Mouse (Mus musculus) neural tube, embryonic 10.5 days (tissue): ENCODE data around the gene Pcgf1.

ENCODE experiments used
- DNase-seq: peaks from one replicate; pipeline ENCODE4 v3.0.0-alpha.2; 2017; ENCODE audit warnings: low spot score; ENCODE audit errors: extremely low spot score

Gene Pcgf1

DNA sequence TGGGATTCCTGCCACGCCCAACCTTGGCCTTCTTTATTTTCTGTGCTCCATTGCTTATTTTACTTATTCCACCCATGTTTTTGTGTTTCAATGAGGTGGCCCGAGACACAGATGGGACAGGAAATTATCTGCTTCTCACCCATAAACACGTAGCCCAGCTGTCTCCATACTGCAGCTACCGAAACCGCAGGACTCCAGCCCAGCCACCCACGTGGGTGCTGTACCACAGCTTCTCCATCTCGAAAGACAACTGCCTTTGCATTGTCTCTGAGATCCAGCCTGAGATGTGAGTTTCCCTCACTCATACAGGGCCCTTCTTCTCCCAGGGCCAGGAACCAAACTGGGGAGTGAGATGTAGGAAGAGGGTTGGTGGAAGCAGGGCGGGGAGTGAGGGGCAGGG lies 11.7 kb upstream of the Pcgf1 start:
- DNase-seq = no peak

DNA sequence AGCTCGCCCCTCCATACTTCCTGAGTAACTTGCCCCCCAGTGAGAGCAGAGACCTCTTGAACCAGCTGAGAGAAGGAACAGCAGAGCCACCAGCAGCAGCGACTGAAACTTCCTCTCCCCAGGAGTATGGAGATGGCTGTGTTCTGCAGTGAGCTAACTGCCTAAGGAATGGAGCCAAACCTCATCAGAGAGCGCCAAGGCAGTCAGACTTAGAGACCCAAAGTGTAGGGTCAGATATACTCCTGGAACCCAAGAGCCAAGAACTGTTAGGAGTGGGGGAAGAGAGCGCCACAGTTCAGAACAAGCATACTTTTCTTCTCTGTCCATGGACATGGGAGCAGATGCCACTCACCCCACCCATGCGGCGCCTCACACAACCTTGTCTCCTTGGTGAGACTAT lies 11.2 kb upstream of the Pcgf1 start:
- DNase-seq = no peak

- DNase-seq = no peak
These were observed 9.4 kb upstream of the Pcgf1 start for GRCm38 (mm10) chr6:83068221-83068620.

DNA sequence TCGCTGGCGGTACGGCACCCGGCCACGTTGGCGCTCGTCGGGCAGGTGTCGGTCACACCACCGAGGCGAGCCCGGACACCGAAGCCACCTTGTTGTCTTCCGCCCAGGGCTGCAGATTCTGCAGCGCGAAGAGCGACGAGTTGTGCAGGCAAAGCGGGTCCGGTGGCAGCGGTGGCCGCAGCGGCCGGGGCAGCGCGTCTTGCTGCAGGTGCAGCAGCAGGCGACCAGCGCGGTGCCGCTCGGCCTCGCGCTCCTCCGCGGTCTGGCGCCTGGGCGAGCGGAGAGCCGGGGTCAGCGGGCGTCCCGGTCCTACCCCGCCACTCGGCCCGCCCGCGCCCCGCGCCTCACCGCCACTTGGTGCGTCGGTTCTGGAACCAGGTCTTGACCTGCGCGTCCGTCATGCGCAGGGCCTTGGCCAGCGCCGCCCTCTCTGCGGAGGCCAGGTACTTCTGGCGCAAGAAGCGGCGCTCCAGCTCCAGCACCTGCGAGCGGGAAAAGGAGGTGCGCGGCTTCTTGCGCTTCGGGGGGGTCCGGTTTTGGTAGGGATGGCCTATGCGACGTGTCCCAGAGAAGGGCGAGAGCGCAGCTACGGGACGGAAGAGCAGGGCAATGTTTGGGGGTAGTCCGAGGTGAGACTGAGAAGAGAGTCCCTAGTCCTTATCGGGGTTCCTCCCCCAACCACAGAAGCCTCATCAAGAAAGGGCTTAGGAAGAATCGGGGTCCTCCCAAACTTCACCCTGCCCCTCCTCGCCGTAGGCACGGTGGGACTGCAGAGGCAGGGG lies 8.8 kb upstream of the Pcgf1 start:
- DNase-seq = peak; percentile 70

- peak; percentile 66 for DNase-seq
These were observed 8.0 kb upstream of the Pcgf1 start for GRCm38 (mm10) chr6:83069488-83070246.

DNA sequence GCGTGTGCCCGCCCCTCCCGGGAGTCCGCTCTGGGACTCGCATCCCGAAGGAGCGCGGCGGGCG lies 7.6 kb upstream of the Pcgf1 start, which contains the start of gene Tlx2:
TSS of gene Tlx2 (minus strand) at position 47 of the 64 bp plus-strand sequence.
- no peak for DNase-seq

- DNase-seq = peak; percentile 82
These were observed 7.1 kb upstream of the Pcgf1 start for GRCm38 (mm10) chr6:83070311-83071219.

DNA sequence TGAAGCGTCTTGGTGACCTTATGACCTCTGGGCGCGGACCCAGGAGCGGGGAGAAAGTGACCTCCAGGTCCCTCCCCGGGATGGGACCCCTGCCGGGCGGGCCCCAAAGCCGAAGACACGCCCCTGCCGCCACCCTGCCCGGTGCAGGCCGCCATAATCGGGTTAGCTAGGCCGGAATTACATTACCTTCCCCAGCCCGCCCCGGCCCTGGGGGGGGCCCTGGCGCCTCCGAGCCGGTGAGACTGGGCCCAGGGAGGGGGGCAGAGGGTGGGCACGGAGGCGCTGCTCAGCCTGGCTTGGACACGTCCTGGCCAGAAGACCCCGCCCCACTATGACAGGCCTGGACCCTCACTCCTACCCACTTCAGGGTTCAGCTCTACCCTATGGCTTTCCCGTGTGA lies 6.4 kb upstream of the Pcgf1 start:
- DNase-seq = no peak

DNA sequence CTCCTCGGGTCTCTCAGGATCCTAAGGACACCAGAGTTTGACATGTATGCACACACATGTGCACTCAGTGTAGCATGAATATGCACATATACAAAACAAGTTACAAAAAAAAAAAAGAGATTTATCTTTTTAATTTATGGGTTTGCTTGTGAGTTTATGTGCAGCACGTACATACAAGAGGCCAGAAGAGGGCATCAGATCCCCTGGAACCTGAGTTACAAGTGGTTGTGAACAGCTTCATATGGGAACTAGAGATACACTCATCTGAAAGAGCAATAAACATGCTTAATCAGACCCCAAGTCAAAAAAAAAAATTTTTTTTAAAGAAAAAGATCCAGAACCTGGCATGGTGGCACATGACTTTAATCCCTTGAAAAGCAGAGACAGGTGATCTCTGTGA lies 2.7 kb upstream of the Pcgf1 start:
- DNase-seq = no peak

GRCm38 (mm10) chr6:83078324-83078858 lies 722 bp downstream of the Pcgf1 start:
- DNase-seq = peak; percentile 100

DNA sequence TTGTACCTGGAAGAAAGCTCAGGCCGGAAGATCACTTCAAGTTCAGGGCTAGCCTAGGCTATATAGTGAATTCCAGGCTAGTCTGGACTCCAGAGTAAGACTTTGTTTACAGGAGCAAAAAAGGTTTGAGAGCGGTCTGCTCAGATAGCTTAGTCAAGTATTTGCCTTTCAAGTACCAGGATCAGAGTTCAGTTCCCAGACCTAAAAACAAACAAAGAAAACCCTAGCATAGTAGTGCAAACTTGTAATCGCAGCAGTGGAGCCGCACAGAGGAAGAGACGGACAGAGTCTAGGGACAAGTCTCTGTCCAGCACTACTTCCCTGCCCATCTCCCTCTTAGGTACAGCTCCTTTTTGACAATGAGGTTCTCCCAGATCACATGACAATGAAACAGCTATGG lies 2.5 kb downstream of the Pcgf1 start:
- no peak for DNase-seq

DNA sequence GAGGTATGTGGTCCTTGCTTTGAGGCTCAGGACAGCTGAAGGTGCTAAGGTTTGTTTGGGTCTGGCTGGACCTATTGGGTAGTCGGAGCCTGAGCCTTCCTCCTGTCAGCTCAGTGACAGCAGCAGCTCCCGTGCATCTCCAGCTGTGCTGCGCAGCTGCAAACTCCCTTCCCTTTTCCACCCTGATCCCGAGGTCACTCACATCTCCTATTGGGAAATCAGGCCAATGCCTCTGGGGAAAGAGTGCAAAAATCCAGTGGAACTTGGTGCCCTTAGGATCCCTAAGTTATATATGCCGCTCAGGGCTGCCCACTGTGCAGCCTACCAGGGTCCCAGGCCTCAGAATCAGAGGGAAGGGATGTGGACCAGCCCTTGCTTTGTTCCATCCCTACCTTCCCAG lies 5.8 kb downstream of the Pcgf1 start:
- no peak for DNase-seq

DNA sequence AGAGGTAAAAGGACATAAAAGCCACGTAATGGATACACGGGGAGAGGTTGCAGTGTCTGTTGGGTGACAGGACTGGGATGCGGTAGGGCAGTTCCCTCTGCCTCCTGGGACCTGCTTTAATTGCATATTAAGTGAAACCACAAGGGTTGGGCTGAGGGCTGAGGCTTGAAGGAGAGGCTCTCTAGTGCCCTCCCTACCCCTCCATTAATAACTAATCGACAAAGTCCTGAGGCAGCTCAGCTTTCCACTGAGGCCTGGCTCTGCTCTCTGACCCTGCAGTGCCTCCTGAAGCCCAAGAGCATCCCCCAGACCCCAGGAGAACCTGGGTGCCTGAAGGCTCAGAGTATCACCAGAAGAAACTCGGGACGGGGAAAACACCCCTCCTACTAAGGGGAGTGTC lies 6.8 kb downstream of the Pcgf1 start:
- no peak for DNase-seq

DNA sequence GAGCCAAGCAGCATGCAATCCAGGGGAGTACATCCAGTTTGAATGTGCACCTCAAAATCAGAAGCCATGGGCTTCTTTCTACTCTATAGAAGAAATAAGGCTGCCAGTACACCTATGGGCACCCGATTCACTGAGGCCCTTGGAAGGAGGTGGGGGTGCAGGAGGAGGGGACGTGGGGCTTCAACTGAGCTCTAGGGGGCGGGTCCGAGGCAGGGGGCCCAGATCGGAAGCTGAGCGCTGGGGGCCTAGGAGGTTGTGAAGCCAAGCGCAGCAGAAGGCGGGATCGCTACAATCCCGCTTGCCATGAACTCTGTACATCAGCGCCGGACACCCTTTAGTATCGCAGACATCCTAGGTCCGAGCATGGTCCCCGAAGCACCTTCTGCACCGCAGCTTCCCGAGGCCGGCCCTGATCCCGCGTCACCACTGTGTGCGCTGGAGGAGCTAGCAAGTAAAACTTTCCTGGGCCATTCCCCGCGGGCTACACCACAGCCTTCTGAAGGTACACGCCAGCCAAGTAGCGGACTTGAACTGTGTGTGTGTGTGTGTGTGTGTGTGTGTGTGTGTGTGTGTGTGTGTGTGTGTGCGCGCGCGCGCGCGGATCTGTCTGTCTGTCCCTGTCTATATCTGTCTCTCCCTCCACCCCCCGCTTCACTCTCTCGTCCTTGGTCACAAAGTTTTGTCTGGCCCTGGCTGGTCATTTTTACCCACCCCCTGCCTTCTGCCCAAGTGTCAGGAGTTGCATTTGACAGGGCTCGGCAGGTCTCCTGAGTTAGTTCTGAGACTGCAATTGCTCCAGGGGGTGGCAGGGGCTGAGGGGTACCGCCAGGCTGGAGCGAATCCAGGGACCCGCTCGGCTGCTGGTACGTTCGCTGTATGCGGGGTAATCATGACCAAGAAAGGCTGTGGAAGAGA lies 8.7 kb downstream of the Pcgf1 start, which contains the start of gene Lbx2:
TSS of gene Lbx2 (plus strand) at position 247 of the 915 bp plus-strand sequence.
- DNase-seq = peak; percentile 49

DNA sequence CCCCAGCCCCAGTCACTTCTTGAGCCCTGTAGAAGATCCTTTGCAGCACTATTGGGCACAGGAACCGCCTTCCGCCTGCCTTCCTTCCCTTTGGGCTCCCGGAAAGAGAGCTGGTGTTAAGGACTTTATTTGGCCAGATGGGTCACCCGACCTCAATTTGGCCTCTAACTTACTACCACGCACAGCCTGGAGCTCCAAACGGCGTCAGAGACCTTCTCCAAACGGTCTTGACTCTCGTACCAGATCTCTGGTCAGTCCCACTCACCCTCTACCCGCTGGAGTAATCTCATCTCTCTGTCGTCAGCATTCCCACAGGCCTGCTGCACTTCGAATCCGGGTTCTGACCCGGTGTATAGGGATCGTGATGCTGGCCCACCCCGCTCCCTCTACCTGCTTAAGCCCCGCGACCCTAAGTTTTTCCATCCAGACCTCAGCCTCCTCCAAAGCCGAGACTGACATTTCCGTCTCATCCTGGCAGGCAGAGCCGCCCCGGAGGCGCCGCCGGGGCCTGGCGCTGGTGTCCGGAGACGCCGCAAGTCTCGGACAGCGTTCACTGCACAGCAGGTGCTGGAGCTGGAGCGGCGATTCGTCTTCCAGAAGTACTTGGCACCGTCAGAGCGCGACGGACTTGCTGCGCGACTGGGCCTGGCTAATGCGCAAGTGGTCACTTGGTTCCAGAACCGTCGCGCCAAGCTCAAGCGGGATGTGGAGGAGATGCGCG lies 9.7 kb downstream of the Pcgf1 start:
- peak; percentile 63 for DNase-seq

GRCm38 (mm10) chr6:83087926-83088260 lies 10.2 kb downstream of the Pcgf1 start:
- DNase-seq = no peak

DNA sequence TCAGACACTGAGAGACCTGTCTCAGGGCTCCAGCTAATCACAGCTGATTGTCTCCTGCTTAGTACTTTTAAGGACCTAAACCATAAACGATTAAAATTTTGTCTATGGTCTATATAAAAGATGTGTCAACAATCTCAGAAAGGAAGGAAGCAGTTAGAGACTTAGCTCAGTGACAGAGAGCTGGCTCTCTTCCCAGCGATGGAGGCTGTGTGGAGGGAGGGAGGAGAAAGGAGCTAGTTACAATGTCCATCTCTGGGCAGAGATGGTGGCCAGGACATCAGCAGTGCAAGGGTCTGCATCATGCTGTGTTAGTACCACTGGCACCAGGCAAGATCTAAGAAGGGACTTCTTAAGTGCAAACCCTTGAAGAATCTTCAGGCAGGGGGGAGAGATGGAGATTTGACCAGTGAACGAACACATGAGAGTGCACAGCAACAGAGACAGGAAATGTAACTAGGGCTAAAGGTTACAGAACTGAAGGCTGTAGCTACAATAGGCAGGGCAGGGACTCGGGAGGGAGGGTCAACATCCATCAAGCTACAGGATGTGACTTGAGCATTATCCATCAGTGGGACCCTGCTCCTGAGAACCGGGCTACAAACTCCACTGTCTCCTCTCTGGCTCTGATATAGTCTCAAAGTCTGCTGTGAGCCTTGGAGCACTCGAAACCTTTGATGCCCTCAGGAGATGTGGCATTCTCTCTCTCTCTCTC lies 14.9 kb downstream of the Pcgf1 start:
- DNase-seq = no peak

GRCm38 (mm10) chr6:83095968-83096367 lies 18.3 kb downstream of the Pcgf1 start:
- no peak for DNase-seq

DNA sequence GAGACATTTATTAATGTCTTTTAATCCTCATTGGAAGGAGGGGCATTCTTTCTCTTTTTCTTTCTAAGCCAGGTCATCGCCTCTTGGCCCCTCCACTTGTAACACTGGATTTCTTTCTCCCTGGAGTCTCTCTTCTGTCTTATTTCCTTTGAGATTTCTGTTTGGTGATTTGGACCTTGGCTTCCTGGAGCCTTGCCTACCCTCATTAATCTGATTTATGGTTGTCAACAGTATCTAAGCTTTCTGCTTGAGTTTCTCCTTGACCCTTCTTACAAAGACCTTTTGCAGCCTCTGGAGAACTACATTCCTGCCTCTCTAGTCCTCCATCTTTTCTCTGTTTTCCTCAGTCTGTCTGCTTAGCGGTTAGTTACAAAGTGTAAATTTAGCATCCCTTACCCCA lies 20.7 kb downstream of the Pcgf1 start:
- no peak for DNase-seq

DNA sequence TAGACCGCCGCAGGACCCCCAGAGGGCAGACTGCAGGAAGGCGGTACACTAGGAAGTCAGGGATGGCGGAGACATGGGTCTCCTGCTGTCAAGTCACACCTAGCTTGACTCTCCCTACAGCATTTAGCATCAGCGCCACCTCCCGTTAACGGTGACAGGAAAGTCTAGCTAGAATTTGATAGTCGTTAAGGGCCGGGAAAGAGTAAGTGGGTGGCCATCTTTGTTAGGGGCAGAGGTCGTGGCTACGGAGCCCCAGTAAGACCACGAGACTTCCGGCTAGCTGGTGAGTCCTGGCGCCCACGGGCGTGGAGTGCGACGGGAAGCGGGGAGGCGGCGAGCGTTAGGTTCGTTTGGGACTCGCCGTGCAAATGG lies 23.6 kb downstream of the Pcgf1 start, which contains the start of the genes Ccdc142 and Gm42688:
TSS of gene Ccdc142 (plus strand) at position 286 of the 372 bp plus-strand sequence.
TSS of gene Gm42688 (plus strand) at position 302 of the 372 bp plus-strand sequence.
- no peak for DNase-seq
